15 mouse cellular contexts compared by ENCODE assay signal in the genomic region with DNA sequence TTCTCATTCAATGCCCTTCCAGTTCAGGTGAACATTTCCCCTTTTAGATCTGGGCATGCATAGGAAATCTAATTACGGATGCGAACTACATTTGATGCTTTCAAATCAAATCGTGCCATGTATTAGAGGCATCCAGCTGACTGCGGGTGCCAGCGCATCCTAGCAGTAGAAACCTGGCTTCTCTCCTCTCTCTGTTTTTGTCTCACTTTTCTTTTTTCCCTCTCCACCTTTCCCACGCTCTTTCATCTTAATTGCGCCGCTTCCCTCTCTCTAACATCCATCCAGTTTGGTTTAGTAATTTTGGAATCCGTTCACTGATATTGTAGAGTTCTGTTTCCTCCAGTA.
DNase-seq lines count a peak whose midpoint lies in the region; ATAC-seq lines count a peak whose summit lies in the region.
"Had no signal": no experiment of that assay in that cellular context is flagged by ENCODE, and none has a peak within 500 bp of the region (broad histone marks: within the 10 kb centered on the region; RNA-seq: fewer than 3 reads in every experiment).

No protein-coding gene starts in this region.

- no peaks in the 10 kb centered on the region for H3K27me3 ChIP-seq in hindbrain, embryonic 13.5 days
- no peaks in the 10 kb centered on the region for H3K27me3 ChIP-seq in hindbrain, embryonic 11.5 days (ENCODE audit: control insufficient read depth, insufficient read depth, low read length)
- no peaks in the 10 kb centered on the region for H3K27me3 ChIP-seq in forebrain, embryonic 12.5 days
- H3K27me3 ChIP-seq in hindbrain, embryonic 14.5 days (ENCODE audit: control insufficient read depth, insufficient read depth, low read length): no peaks in the 10 kb centered on the region
- no peaks in the 10 kb centered on the region for H3K27me3 ChIP-seq in midbrain, embryonic 16.5 days (ENCODE audit: control insufficient read depth, insufficient read depth, low read depth, low read length)
- H3K27me3 ChIP-seq: embryonic facial prominence, embryonic 12.5 days; heart, embryonic 13.5 days; liver, embryonic 12.5 days; lung, embryonic 15.5 days had no signal

- H3K4me2 ChIP-seq in hindbrain, embryonic 13.5 days: 0 out of 2 replicates have a peak overlapping the region, but pooled peaks have one; percentile 15
- no peak overlapping the region for H3K4me2 ChIP-seq in hindbrain, embryonic 11.5 days (replicated peaks; ENCODE audit: low read depth, low read length)
- no peak overlapping the region for H3K4me2 ChIP-seq in forebrain, embryonic 12.5 days
- no peak overlapping the region for H3K4me2 ChIP-seq in hindbrain, embryonic 14.5 days (replicated peaks)
- H3K4me2 ChIP-seq in midbrain, embryonic 16.5 days (ENCODE audit: low read length): 0 out of 2 replicates have a peak overlapping the region, but pooled peaks have one; percentile 11
- H3K4me2 ChIP-seq: heart, embryonic 13.5 days; liver, embryonic 12.5 days; lung, embryonic 15.5 days had no signal

- no peak; the same call in 1 of the 2 replicates for ATAC-seq in hindbrain, embryonic 13.5 days (ENCODE audit: low FRiP score)
- no peak; the same call in 1 of the 2 replicates for ATAC-seq in hindbrain, embryonic 11.5 days (ENCODE audit: low FRiP score)
- peak; percentile 42; the same call in 1 of the 2 replicates for ATAC-seq in forebrain, embryonic 12.5 days (ENCODE audit: low FRiP score)
- ATAC-seq in hindbrain, embryonic 14.5 days (ENCODE audit: low FRiP score): no peak
- ATAC-seq in midbrain, embryonic 16.5 days: peak; percentile 50; the same call in 1 of the 2 replicates
- no peak for ATAC-seq in erythroid progenitor cell, adult 5-6 weeks (replicated peaks; ENCODE audit: low FRiP score, poor library complexity, severe bottlenecking)
- ATAC-seq: activated CD4-positive, CD25-positive, alpha-beta regulatory T cell, adult 4 months; liver, embryonic 12.5 days had no signal

- H3K4me3 ChIP-seq in hindbrain, embryonic 13.5 days: no peak overlapping the region
- no peak overlapping the region for H3K4me3 ChIP-seq in hindbrain, embryonic 11.5 days (ENCODE audit: low read depth, low read length)
- H3K4me3 ChIP-seq in forebrain, embryonic 12.5 days (replicated peaks): no peak overlapping the region
- no peak overlapping the region for H3K4me3 ChIP-seq in hindbrain, embryonic 14.5 days (replicated peaks; ENCODE audit: low read length)
- H3K4me3 ChIP-seq in midbrain, embryonic 16.5 days (ENCODE audit: low read depth, low read length): no peak overlapping the region
- H3K4me3 ChIP-seq: embryonic facial prominence, embryonic 12.5 days; heart, embryonic 13.5 days; liver, embryonic 12.5 days; lung, embryonic 15.5 days; myocyte had no signal

- no peaks in the 10 kb centered on the region for H3K36me3 ChIP-seq in hindbrain, embryonic 13.5 days
- H3K36me3 ChIP-seq in hindbrain, embryonic 11.5 days (ENCODE audit: control insufficient read depth, insufficient read depth, low read length): no peaks in the 10 kb centered on the region
- no peaks in the 10 kb centered on the region for H3K36me3 ChIP-seq in forebrain, embryonic 12.5 days (replicated peaks)
- H3K36me3 ChIP-seq in hindbrain, embryonic 14.5 days (replicated peaks; ENCODE audit: control insufficient read depth, insufficient read depth): no peaks in the 10 kb centered on the region
- H3K36me3 ChIP-seq in midbrain, embryonic 16.5 days (ENCODE audit: control insufficient read depth, insufficient read depth, low read length): no peaks in the 10 kb centered on the region
- H3K36me3 ChIP-seq: embryonic facial prominence, embryonic 12.5 days; heart, embryonic 13.5 days; liver, embryonic 12.5 days; lung, embryonic 15.5 days had no signal

- H3K4me1 ChIP-seq in hindbrain, embryonic 13.5 days (replicated peaks): peaks cover 20% of the 10 kb centered on the region
- H3K4me1 ChIP-seq in hindbrain, embryonic 11.5 days (replicated peaks; ENCODE audit: control insufficient read depth, insufficient read depth, low read length): no peaks in the 10 kb centered on the region
- no peaks in the 10 kb centered on the region for H3K4me1 ChIP-seq in forebrain, embryonic 12.5 days
- H3K4me1 ChIP-seq in hindbrain, embryonic 14.5 days (replicated peaks; ENCODE audit: control insufficient read depth, insufficient read depth, low read length): no peaks in the 10 kb centered on the region
- peaks cover 7% of the 10 kb centered on the region; the same call in 1 of the 2 replicates for H3K4me1 ChIP-seq in midbrain, embryonic 16.5 days (ENCODE audit: control insufficient read depth, insufficient read depth, low read length)
- H3K4me1 ChIP-seq: embryonic facial prominence, embryonic 12.5 days; heart, embryonic 13.5 days; liver, embryonic 12.5 days; lung, embryonic 15.5 days had no signal

- H3K27ac ChIP-seq in hindbrain, embryonic 13.5 days: peak overlapping the region; percentile 66
- H3K27ac ChIP-seq in hindbrain, embryonic 11.5 days (ENCODE audit: low read depth, low read length): no peak overlapping the region
- no peak overlapping the region for H3K27ac ChIP-seq in forebrain, embryonic 12.5 days
- peak overlapping the region; percentile 44; the same call in 1 of the 2 replicates for H3K27ac ChIP-seq in hindbrain, embryonic 14.5 days
- peak overlapping the region; percentile 70 for H3K27ac ChIP-seq in midbrain, embryonic 16.5 days (ENCODE audit: low read length)
- H3K27ac ChIP-seq: embryonic facial prominence, embryonic 12.5 days; heart, embryonic 13.5 days; liver, embryonic 12.5 days; lung, embryonic 15.5 days; stomach, postnatal 0 days had no signal

- H3K9ac ChIP-seq in hindbrain, embryonic 13.5 days: 0 out of 2 replicates have a peak overlapping the region, but pooled peaks have one; percentile 29
- no peak overlapping the region for H3K9ac ChIP-seq in hindbrain, embryonic 11.5 days (ENCODE audit: low read depth, low read length)
- H3K9ac ChIP-seq in forebrain, embryonic 12.5 days: no peak overlapping the region
- 0 out of 2 replicates have a peak overlapping the region, but pooled peaks have one; percentile 20 for H3K9ac ChIP-seq in hindbrain, embryonic 14.5 days
- 0 out of 2 replicates have a peak overlapping the region, but pooled peaks have one; percentile 12 for H3K9ac ChIP-seq in midbrain, embryonic 16.5 days (ENCODE audit: low read depth, low read length)
- H3K9ac ChIP-seq: embryonic facial prominence, embryonic 12.5 days; heart, embryonic 13.5 days; liver, embryonic 12.5 days; lung, embryonic 15.5 days had no signal

- H3K9me3 ChIP-seq in hindbrain, embryonic 13.5 days: no peaks in the 10 kb centered on the region
- H3K9me3 ChIP-seq in hindbrain, embryonic 11.5 days (ENCODE audit: control insufficient read depth, low read length): no peaks in the 10 kb centered on the region
- no peaks in the 10 kb centered on the region for H3K9me3 ChIP-seq in forebrain, embryonic 12.5 days
- no peaks in the 10 kb centered on the region for H3K9me3 ChIP-seq in hindbrain, embryonic 14.5 days (ENCODE audit: control insufficient read depth, low read length)
- H3K9me3 ChIP-seq in midbrain, embryonic 16.5 days (replicated peaks; ENCODE audit: control insufficient read depth, low read length, poor library complexity, severe bottlenecking): no peaks in the 10 kb centered on the region
- H3K9me3 ChIP-seq: embryonic facial prominence, embryonic 12.5 days; heart, embryonic 13.5 days; liver, embryonic 12.5 days; lung, embryonic 15.5 days had no signal

- 66% methylated on average over 9 of the region's 9 CpGs for WGBS in hindbrain, embryonic 13.5 days
- 84% methylated on average over 9 of the region's 9 CpGs for WGBS in hindbrain, embryonic 11.5 days
- WGBS in forebrain, embryonic 12.5 days: 86% methylated on average over 9 of the region's 9 CpGs
- WGBS in hindbrain, embryonic 14.5 days: 60% methylated on average over 9 of the region's 9 CpGs
- WGBS in midbrain, embryonic 16.5 days: 57% methylated on average over 9 of the region's 9 CpGs

- no peak for DNase-seq in hindbrain, embryonic 11.5 days (ENCODE audit: low spot score)
- DNase-seq in hindbrain, embryonic 14.5 days (ENCODE audit: low spot score): no peak
- DNase-seq in embryo, embryonic 11 days: no peak
- no peak for DNase-seq in liver

Comparison
In these comparisons a context has a peak if more than half of its experiments do, and no peak if none do; other contexts are left out.
1. H3K27ac ChIP-seq: peak in hindbrain, embryonic 13.5 days (single experiment), hindbrain, embryonic 14.5 days (single experiment) and midbrain, embryonic 16.5 days (single experiment); none in hindbrain, embryonic 11.5 days (single experiment) and forebrain, embryonic 12.5 days (single experiment).
2. H3K4me2 ChIP-seq: peak in hindbrain, embryonic 13.5 days (single experiment) and midbrain, embryonic 16.5 days (single experiment); none in hindbrain, embryonic 11.5 days (single experiment), forebrain, embryonic 12.5 days (single experiment) and hindbrain, embryonic 14.5 days (single experiment).
3. H3K9ac ChIP-seq: peak in hindbrain, embryonic 13.5 days (single experiment), hindbrain, embryonic 14.5 days (single experiment) and midbrain, embryonic 16.5 days (single experiment); none in hindbrain, embryonic 11.5 days (single experiment) and forebrain, embryonic 12.5 days (single experiment).
4. ATAC-seq: peak in forebrain, embryonic 12.5 days (single experiment) and midbrain, embryonic 16.5 days (single experiment); none in hindbrain, embryonic 13.5 days (single experiment), hindbrain, embryonic 11.5 days (single experiment), hindbrain, embryonic 14.5 days (single experiment) and erythroid progenitor cell, adult 5-6 weeks (single experiment).